Mouse (Mus musculus) bone marrow, adult 2 months (tissue): ENCODE results near the gene Tmf1.

Experiments used
- CTCF ChIP-seq: fragments of 200-500 bp; IDR thresholded peaks from 2 replicates; pipeline ENCODE4 v1.5.1; 2011; ENCODE audit warnings: low read length, control low read depth; ENCODE audit not compliant: control insufficient read depth, insufficient read depth
- POLR2A ChIP-seq: fragments of 200-500 bp; IDR thresholded peaks from 2 replicates; pipeline ENCODE4 v1.6.1; 2011; ENCODE audit warnings: low read depth, mild to moderate bottlenecking, control low read depth, low read length, borderline replicate concordance; ENCODE audit not compliant: control insufficient read depth

DNA sequence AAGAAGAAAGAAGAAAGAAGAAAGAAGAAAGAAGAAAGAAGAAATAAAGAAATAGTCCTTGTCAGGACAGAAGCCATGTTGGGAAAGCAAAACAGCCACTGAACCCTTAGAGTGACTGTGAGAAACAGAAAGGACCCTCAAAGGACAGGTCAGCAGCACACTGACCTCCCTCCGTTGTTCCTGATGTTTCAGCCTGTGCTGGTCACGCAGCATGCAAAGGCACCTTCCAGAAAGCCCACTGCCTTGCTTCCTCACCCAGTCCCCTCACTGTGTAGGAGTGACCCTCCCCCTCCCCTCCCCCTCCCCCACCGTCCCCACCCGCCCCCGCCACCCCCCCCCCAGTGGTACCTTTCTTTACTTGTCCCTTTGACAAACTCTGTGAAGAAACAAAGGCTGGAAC, 41.8 kb upstream of the Tmf1 start:
- no peak for TF ChIP-seq POLR2A
- TF ChIP-seq CTCF, result no peak
